Mouse (Mus musculus) hindbrain, embryonic 15.5 days (tissue): ENCODE measurements around the gene Tns3. TPM values are rescaled to one million over a fixed set of nuclear protein-coding genes. Genes with fewer than 3 reads are reported as not detected.
A peak's percentile ranks its signal among the peaks of the same experiment; 100 is the strongest.

ENCODE experiments used
- ATAC-seq: fragments of 200-750 bp; cut with Nextera tagmentation; 2 replicates; pipeline ENCODE4 v1.8.0; 2017; ENCODE audit warnings: low read depth, moderate number of reproducible peaks, moderate TSS enrichment; ENCODE audit not compliant: low FRiP score
- H3K27ac ChIP-seq: fragments of 300-500 bp; sonication (generic); replicated peaks from 2 replicates; pipeline ENCODE4 v1.5.1; 2015; ENCODE audit warnings: mild to moderate bottlenecking, inconsistent platforms
- H3K27me3 ChIP-seq: fragments of 300-500 bp; sonication (generic); 2 replicates; pipeline ENCODE4 v1.6.1; 2015; ENCODE audit warnings: control low read depth, inconsistent platforms
- H3K36me3 ChIP-seq: fragments of 300-500 bp; sonication (generic); 2 replicates; pipeline ENCODE4 v1.6.1; 2015; ENCODE audit warnings: control low read depth, inconsistent platforms
- H3K4me1 ChIP-seq: fragments of 300-500 bp; sonication (generic); replicated peaks from 2 replicates; pipeline ENCODE4 v1.6.1; 2015; ENCODE audit warnings: control low read depth, inconsistent platforms
- H3K4me2 ChIP-seq: fragments of 300-500 bp; sonication (generic); 2 replicates; pipeline ENCODE4 v1.6.1; 2015; ENCODE audit warnings: moderate library complexity, mild to moderate bottlenecking, inconsistent platforms
- H3K4me3 ChIP-seq: fragments of 300-500 bp; sonication (generic); 2 replicates; pipeline ENCODE4 v1.5.1; 2015; ENCODE audit warnings: mild to moderate bottlenecking, inconsistent platforms
- H3K9ac ChIP-seq: fragments of 300-500 bp; sonication (generic); 2 replicates; pipeline ENCODE4 v1.6.1; 2015; ENCODE audit warnings: inconsistent platforms
- H3K9me3 ChIP-seq: fragments of 300-500 bp; sonication (generic); 2 replicates; pipeline ENCODE4 v1.6.1; 2016; ENCODE audit warnings: control low read depth, inconsistent platforms
- WGBS: fragments of 180-500 bp; shearing (Covaris S2); methylation state at CpG from one replicate; pipeline ENCODE4 v1.1.7; 2015; 5-methylcytosine and 5-hydroxymethylcytosine counted together
- polyA plus RNA-seq: library from polyadenylated mRNA; unstranded; fragments of >200 nt; fragmentation: Nextera tagmentation; extraction: Ambion mirVana; gene quantifications from 2 replicates; pipeline ENCODE4 v1.2.1, GENCODE M21; 2015

Gene Tns3
- polyA plus RNA-seq, 1 experiment from 2014 or later = 7.4 TPM

DNA sequence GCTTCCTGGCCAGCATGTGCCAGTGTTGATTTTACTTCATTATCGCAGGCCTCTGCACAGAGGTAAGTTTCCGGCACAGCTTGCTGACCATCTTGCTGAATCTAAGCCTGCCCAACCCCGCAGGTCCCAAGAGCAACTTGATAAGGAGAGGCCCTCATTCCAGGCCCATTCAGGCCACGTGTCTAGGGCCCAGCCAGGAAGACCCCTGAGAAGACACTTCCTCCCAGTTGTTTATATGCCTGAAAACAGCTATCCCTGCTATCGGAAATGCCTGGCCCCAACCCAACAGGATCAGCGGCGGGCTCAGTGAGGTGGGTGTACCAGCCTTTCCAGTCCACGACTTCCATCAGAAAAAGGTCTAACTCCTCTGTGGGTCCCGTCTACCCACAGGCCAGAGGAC is 194.8 kb downstream of the Tns3 start:
- 83% methylated on average over 9 of the region's 9 CpGs for WGBS
- no peak overlapping the region; the same call in 1 of the 2 replicates for H3K27ac ChIP-seq
- ATAC-seq = no peak

GRCm38 (mm10) chr11:8468161-8469091 is 195.9 kb downstream of the Tns3 start:
- WGBS = 1% methylated on average over 32 of the region's 33 CpGs
- Histone ChIP-seq H3K27me3 (no peaks in the 10 kb centered on the region), H3K36me3 (no peaks in the 10 kb centered on the region), H3K4me2 (peak overlapping the region; percentile 75), H3K9ac (peak overlapping the region; percentile 14), H3K27ac (peak overlapping the region; percentile 77), H3K9me3 (no peaks in the 10 kb centered on the region), H3K4me1 (peaks cover 26% of the 10 kb centered on the region), H3K4me3 (peak overlapping the region; percentile 40)
- ATAC-seq = peak; percentile 90

More for the DNA sequence above, 194.8 kb downstream of the Tns3 start:
- H3K27me3 ChIP-seq = no peaks in the 10 kb centered on the region
- peaks cover 26% of the 10 kb centered on the region for H3K4me1 ChIP-seq
- H3K4me2 ChIP-seq = no peak overlapping the region
- H3K9ac ChIP-seq = no peak overlapping the region
- no peaks in the 10 kb centered on the region for H3K9me3 ChIP-seq
- no peak overlapping the region for H3K4me3 ChIP-seq
- H3K36me3 ChIP-seq = no peaks in the 10 kb centered on the region

- no peaks in the 10 kb centered on the region for H3K27me3 ChIP-seq
- peak overlapping the region; percentile 18; the same call in 1 of the 2 replicates for H3K9ac ChIP-seq
- 28% methylated on average over 13 of the region's 13 CpGs for WGBS
- peaks cover 26% of the 10 kb centered on the region for H3K4me1 ChIP-seq
- H3K4me2 ChIP-seq = peak overlapping the region; percentile 75
- peak overlapping the region; percentile 40 for H3K4me3 ChIP-seq
- ATAC-seq = no peak
- H3K27ac ChIP-seq = peak overlapping the region; percentile 68
- H3K9me3 ChIP-seq = no peaks in the 10 kb centered on the region
- H3K36me3 ChIP-seq = no peaks in the 10 kb centered on the region
Measured at GRCm38 (mm10) chr11:8467403-8468160, 196.8 kb downstream of the Tns3 start.

DNA sequence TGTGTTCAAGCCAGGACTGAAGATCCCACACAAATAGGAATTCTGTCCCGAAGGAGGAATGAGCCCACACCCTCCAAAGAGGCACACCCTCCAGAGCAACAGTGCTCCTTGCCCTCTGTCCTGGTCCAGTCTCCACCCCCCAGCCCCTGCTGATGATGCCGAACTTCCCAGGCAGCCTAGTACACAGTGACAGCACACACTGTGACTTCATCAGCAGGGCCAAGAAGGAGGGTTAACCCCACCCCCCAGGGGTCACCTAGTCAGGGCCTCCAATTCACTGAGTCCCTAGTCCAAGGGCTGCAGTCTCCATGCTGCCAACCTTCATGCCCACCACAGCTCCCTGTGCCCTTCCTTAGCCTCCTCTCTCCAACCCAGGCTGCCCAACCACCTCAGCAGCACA is 200.5 kb downstream of the Tns3 start:
- no peak overlapping the region for H3K4me3 ChIP-seq
- H3K9me3 ChIP-seq = no peaks in the 10 kb centered on the region
- H3K4me1 ChIP-seq = peaks cover 26% of the 10 kb centered on the region
- no peak overlapping the region for H3K4me2 ChIP-seq
- no peaks in the 10 kb centered on the region for H3K27me3 ChIP-seq
- H3K9ac ChIP-seq = no peak overlapping the region
- H3K27ac ChIP-seq = no peak overlapping the region
- ATAC-seq = no peak
- no peaks in the 10 kb centered on the region for H3K36me3 ChIP-seq
- WGBS = 80% methylated on average over 2 of the region's 2 CpGs

DNA sequence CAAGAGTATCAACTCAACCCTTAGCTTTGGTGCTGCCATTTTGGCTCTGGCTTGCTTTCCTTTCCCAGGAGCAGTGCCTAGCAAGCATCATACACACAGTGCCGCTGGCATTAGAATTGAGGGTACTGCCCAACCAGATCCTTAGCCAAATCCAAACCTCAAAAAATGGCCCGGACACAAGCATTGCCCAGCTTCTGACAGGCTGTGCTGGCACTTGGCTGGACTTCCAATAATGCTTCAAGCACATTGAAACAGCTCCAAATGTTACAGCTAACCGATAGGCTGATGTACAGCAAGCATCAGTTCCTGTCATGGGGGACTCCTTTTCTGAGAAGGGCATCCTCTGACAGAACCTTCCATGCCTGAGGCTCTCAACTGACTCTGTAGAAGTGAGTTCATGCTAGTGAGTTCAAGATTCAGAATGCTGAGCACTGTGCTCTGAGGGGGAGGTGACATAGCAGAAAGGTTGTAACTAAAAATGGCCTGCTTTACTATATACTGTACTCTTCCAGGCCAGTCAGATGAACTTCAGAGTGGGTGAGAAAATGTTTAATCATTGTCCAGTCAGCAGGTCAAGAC is 201.4 kb downstream of the Tns3 start:
- ATAC-seq = no peak
- Histone ChIP-seq H3K4me3 (no peak overlapping the region), H3K27ac (no peak overlapping the region), H3K4me1 (peaks cover 24% of the 10 kb centered on the region), H3K9ac (no peak overlapping the region), H3K36me3 (no peaks in the 10 kb centered on the region), H3K27me3 (no peaks in the 10 kb centered on the region), H3K9me3 (no peaks in the 10 kb centered on the region), H3K4me2 (no peak overlapping the region)
- 84% methylated on average over 3 of the region's 3 CpGs for WGBS

- Histone ChIP-seq H3K27ac (no peak overlapping the region), H3K4me1 (peaks cover 31% of the 10 kb centered on the region), H3K9me3 (no peaks in the 10 kb centered on the region), H3K4me2 (no peak overlapping the region), H3K4me3 (no peak overlapping the region), H3K36me3 (no peaks in the 10 kb centered on the region), H3K27me3 (no peaks in the 10 kb centered on the region), H3K9ac (no peak overlapping the region)
- ATAC-seq = no peak
- WGBS = 87% methylated on average over 4 of the region's 4 CpGs
Measured at GRCm38 (mm10) chr11:8460835-8461234, 203.5 kb downstream of the Tns3 start.

DNA sequence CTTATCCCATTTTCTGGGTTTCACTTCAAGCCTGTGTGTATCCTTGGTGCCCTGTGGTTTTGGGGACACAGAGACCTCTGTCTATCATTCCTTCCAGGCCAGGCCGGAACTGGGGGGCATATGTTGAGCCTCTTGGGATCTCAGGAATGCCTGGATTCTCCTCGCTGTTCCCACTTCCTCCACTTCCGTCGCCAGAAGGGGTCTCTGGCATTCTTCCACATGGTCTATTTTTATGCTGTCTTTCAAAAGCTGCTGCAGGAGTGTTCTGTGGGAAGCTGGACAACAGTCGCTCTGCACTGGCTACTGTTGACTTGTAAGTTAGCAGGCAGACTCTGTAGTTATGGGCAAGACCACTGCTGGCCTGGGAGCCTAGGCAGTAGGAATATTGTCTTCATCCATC is 206.4 kb downstream of the Tns3 start:
- ATAC-seq = 0 out of 2 replicates have a peak, but pooled peaks have one; percentile 16
- Histone ChIP-seq H3K27me3 (no peaks in the 10 kb centered on the region), H3K4me2 (no peak overlapping the region), H3K4me1 (peaks cover 33% of the 10 kb centered on the region), H3K4me3 (no peak overlapping the region), H3K27ac (peak overlapping the region; percentile 61), H3K9me3 (no peaks in the 10 kb centered on the region), H3K36me3 (no peaks in the 10 kb centered on the region), H3K9ac (no peak overlapping the region)
- WGBS = 34% methylated on average over 5 of the region's 5 CpGs

DNA sequence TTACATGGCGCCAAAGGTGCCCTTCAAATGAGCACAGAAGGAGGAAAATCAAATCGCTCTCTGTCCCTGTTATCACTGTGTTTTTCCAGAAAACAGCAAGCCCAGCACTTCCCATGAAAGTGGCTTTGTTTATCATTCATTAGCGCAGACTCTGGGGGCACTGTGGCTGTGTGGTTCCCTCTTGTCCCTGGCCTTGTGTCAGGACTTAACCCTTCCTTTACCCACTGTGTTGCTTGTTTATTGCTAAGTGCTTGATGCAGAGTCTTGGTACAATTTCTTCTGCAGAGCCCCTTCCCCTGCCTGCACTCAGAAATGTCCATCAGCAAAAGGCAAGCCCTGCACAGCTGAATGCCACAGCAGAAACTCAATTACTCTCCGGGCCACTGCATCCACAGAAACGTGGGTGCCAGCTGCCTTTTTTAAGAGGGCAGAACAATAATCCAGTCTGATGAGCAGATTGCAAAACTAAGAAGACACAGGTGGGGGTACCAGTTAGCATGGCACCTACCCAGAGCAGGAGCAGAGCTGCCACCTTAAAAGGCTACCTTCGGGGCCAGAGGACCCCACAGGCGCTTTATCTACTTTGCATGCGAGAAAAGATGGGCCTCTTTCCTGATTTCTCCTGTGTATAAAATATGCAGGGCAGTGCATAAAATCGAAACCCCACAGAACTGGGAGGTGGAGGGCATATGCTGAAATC is 207.6 kb downstream of the Tns3 start:
- Histone ChIP-seq H3K4me3 (no peak overlapping the region), H3K9me3 (no peaks in the 10 kb centered on the region), H3K4me2 (peak overlapping the region; percentile 0; the same call in 1 of the 2 replicates), H3K27me3 (no peaks in the 10 kb centered on the region), H3K27ac (peak overlapping the region; percentile 61), H3K36me3 (no peaks in the 10 kb centered on the region), H3K4me1 (peaks cover 33% of the 10 kb centered on the region), H3K9ac (no peak overlapping the region)
- 33% methylated on average over 9 of the region's 9 CpGs for WGBS
- peak; percentile 69 for ATAC-seq

- H3K9me3 ChIP-seq = no peaks in the 10 kb centered on the region
- 87% methylated on average over 6 of the region's 6 CpGs for whole genome bisulfite sequencing
- H3K9ac ChIP-seq = no peak overlapping the region
- H3K27me3 ChIP-seq = no peaks in the 10 kb centered on the region
- no peak for ATAC-seq
- no peaks in the 10 kb centered on the region for H3K36me3 ChIP-seq
- H3K4me3 ChIP-seq = no peak overlapping the region
- H3K4me2 ChIP-seq = no peak overlapping the region
- H3K27ac ChIP-seq = peak overlapping the region; percentile 61; the same call in 1 of the 2 replicates
- peaks cover 33% of the 10 kb centered on the region for H3K4me1 ChIP-seq
Measured at GRCm38 (mm10) chr11:8455650-8456049, 208.7 kb downstream of the Tns3 start.

- no peak overlapping the region for H3K27ac ChIP-seq
- peaks cover 26% of the 10 kb centered on the region for H3K4me1 ChIP-seq
- no peak overlapping the region for H3K9ac ChIP-seq
- ATAC-seq = no peak; the same call in 1 of the 2 replicates
- no peaks in the 10 kb centered on the region for H3K27me3 ChIP-seq
- no peak overlapping the region for H3K4me3 ChIP-seq
- no peaks in the 10 kb centered on the region for H3K9me3 ChIP-seq
- no peaks in the 10 kb centered on the region; the same call in 1 of the 2 replicates for H3K36me3 ChIP-seq
- no peak overlapping the region for H3K4me2 ChIP-seq
- WGBS = 56% methylated on average over 6 of the region's 6 CpGs
Measured at GRCm38 (mm10) chr11:8453252-8453651, 211.1 kb downstream of the Tns3 start.

DNA sequence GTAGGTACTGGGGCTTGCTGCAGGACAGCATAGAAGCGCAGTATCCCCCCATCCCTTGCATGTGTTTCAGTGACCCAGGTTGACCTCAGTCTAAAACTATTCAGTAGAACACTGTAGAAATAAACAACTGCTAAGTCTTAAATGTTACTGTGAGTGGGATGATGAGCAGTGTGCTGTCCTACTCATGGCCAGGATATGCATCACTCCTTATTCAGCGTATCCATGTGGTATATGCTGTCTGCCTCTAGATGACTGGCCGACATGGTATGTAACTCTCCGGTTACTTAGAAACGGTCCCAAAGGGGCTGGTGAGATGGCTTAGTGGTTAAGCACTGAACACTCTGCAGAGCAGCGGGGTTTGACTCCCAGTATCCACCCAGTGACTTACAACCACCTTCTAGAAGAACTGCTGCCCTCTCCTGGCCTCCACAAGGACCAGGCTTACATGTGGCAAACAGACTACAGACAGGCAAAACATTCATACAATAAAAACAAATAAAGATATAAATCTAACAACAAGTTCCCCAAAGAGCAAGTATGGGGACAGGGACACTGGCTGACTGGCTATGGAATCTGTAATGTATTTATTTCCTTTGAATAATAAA is 212.6 kb downstream of the Tns3 start:
- Histone ChIP-seq H3K36me3 (no peaks in the 10 kb centered on the region; the same call in 1 of the 2 replicates), H3K9ac (no peak overlapping the region), H3K4me3 (no peak overlapping the region), H3K4me2 (no peak overlapping the region), H3K9me3 (no peaks in the 10 kb centered on the region), H3K4me1 (peaks cover 10% of the 10 kb centered on the region), H3K27ac (no peak overlapping the region), H3K27me3 (no peaks in the 10 kb centered on the region)
- no peak for ATAC-seq
- 91% methylated on average over 6 of the region's 6 CpGs for WGBS
